Mouse (Mus musculus) kidney, postnatal 0 days (tissue): ENCODE measurements around the gene Fgf10. TPM values are rescaled to one million over a fixed set of nuclear protein-coding genes. Genes with fewer than 3 reads are reported as not detected.

Experiments used
- ATAC-seq: fragments of 200-750 bp; cut with Nextera tagmentation; replicated peaks from 2 replicates; pipeline ENCODE4 v1.8.0; 2017; ENCODE audit warnings: low read depth, moderate number of reproducible peaks, moderate TSS enrichment, moderate library complexity; ENCODE audit not compliant: low FRiP score
- DNase-seq: peaks from one replicate; pipeline ENCODE4 v3.0.0-alpha.2; 2016; ENCODE audit warnings: low spot score
- H3K27ac ChIP-seq: fragments of 300-500 bp; sonication (generic); 2 replicates; pipeline ENCODE4 v1.5.1; 2014; ENCODE audit warnings: mild to moderate bottlenecking
- H3K27me3 ChIP-seq: fragments of 300-500 bp; sonication (generic); 2 replicates; pipeline ENCODE4 v1.6.1; 2014; ENCODE audit warnings: low read length, mixed read lengths; ENCODE audit not compliant: insufficient read depth
- H3K36me3 ChIP-seq: fragments of 300-500 bp; sonication (generic); 2 replicates; pipeline ENCODE4 v1.6.1; 2014; ENCODE audit warnings: low read length, mixed read lengths; ENCODE audit not compliant: insufficient read depth
- H3K4me1 ChIP-seq: fragments of 300-500 bp; sonication (generic); replicated peaks from 2 replicates; pipeline ENCODE4 v1.6.1; 2014; ENCODE audit warnings: antibody characterized with exemption, low read length, mixed read lengths; ENCODE audit not compliant: insufficient read depth
- H3K4me2 ChIP-seq: fragments of 300-500 bp; sonication (generic); 2 replicates; pipeline ENCODE4 v1.6.1; 2014; ENCODE audit warnings: mild to moderate bottlenecking, low read length, moderate library complexity, mixed read lengths
- H3K4me3 ChIP-seq: fragments of 300-500 bp; sonication (generic); replicated peaks from 2 replicates; pipeline ENCODE4 v1.5.1; 2014; ENCODE audit warnings: low read depth, low read length
- H3K9ac ChIP-seq: fragments of 300-500 bp; sonication (generic); 2 replicates; pipeline ENCODE4 v1.6.1; 2014; ENCODE audit warnings: low read depth, low read length
- H3K9me3 ChIP-seq: fragments of 300-500 bp; sonication (generic); replicated peaks from 2 replicates; pipeline ENCODE4 v1.6.1; 2016; ENCODE audit warnings: low read length, inconsistent platforms, mixed read lengths
- CTCF ChIP-seq: IDR thresholded peaks from 2 replicates; pipeline ENCODE4 v1.5.1; 2016; ENCODE audit warnings: antibody characterized with exemption, low read depth, mild to moderate bottlenecking, moderate library complexity
- WGBS: fragments of 180-500 bp; shearing (Covaris S2); extraction: QIAGEN DNeasy Blood & Tissue Kit; methylation state at CpG from one replicate; pipeline ENCODE4 v1.1.7; 2014; 5-methylcytosine and 5-hydroxymethylcytosine counted together
- polyA plus RNA-seq: library from polyadenylated mRNA; unstranded; fragments of >200 nt; fragmentation: Nextera tagmentation; extraction: Ambion mirVana; gene quantifications from 2 replicates; pipeline ENCODE4 v1.2.1, GENCODE M21; 2015

Gene Fgf10
- polyA plus RNA-seq, 1 experiment from 2014 or later: 2.9 TPM

DNA sequence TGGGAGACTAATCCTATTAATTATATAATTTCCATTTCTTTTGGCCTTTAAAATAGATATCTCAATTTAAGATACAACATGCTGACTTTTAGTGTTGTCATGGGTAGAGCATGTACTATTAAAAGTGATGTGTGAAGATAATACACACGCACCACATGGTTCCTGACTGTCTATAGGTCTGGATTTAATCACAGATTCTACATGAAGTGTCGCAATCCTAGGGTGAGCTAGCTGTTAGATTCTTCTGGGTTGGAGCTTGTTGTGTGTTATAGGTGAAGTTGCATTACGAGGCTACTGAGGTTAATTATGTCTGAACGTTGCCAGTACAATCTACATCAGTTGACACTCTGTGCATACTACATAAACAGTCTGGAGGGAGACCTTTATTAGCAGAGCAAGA, 73.2 kb downstream of the Fgf10 start:
- Histone ChIP-seq H3K27me3 (no peaks in the 10 kb centered on the region), H3K9me3 (no peaks in the 10 kb centered on the region), H3K4me1 (no peaks in the 10 kb centered on the region), H3K9ac (no peak overlapping the region), H3K4me2 (no peak overlapping the region), H3K27ac (no peak overlapping the region), H3K36me3 (no peaks in the 10 kb centered on the region), H3K4me3 (no peak overlapping the region)
- no peak for TF ChIP-seq CTCF
- WGBS: 82% methylated on average over 4 of the region's 4 CpGs
- ATAC-seq: no peak
- no peak for DNase-seq

GRCm38 (mm10) chr13:118744806-118745205, 75.2 kb downstream of the Fgf10 start:
- no peak overlapping the region for H3K9ac ChIP-seq
- no peaks in the 10 kb centered on the region for H3K27me3 ChIP-seq
- H3K4me1 ChIP-seq: no peaks in the 10 kb centered on the region
- H3K4me3 ChIP-seq: no peak overlapping the region
- DNase-seq (no peak), ATAC-seq (no peak)
- no peak overlapping the region for H3K27ac ChIP-seq
- H3K9me3 ChIP-seq: no peaks in the 10 kb centered on the region
- H3K4me2 ChIP-seq: no peak overlapping the region
- WGBS: 83% methylated on average over 7 of the region's 7 CpGs
- no peaks in the 10 kb centered on the region for H3K36me3 ChIP-seq
- no peak for TF ChIP-seq CTCF

GRCm38 (mm10) chr13:118746427-118746826, 76.8 kb downstream of the Fgf10 start:
- Histone ChIP-seq H3K36me3 (no peaks in the 10 kb centered on the region), H3K4me2 (no peak overlapping the region), H3K9ac (no peak overlapping the region), H3K27me3 (no peaks in the 10 kb centered on the region), H3K27ac (no peak overlapping the region), H3K4me3 (no peak overlapping the region), H3K4me1 (no peaks in the 10 kb centered on the region), H3K9me3 (no peaks in the 10 kb centered on the region)
- 50% methylated on average over 4 of the region's 4 CpGs for WGBS
- ATAC-seq: no peak; the same call in 1 of the 2 replicates
- no peak for TF ChIP-seq CTCF
- DNase-seq: peak; percentile 63

DNA sequence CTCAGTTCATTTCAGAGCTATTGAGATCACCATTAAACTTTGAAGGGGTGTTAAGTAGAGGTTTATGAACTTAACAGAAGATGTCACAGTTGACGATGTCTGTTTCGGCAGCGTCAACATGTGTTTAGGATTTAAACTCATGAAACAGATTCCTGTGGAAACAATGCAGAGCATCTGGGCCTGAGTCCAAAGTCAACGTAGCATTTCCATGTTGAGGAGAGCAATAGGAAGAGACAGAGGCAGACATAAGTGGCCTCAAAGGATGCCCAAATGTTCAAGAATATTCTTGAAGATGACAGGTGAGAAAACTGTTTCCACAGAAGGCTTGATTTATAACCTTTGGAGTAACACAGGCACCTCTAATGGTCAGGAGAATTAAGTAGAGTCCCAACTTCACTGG, 84.4 kb downstream of the Fgf10 start:
- Histone ChIP-seq H3K4me1 (no peaks in the 10 kb centered on the region), H3K36me3 (no peaks in the 10 kb centered on the region), H3K9ac (no peak overlapping the region), H3K4me3 (no peak overlapping the region), H3K9me3 (no peaks in the 10 kb centered on the region), H3K4me2 (no peak overlapping the region), H3K27me3 (no peaks in the 10 kb centered on the region), H3K27ac (no peak overlapping the region)
- ATAC-seq (no peak), DNase-seq (no peak)
- no peak for TF ChIP-seq CTCF
- 49% methylated on average over 4 of the region's 4 CpGs for WGBS

DNA sequence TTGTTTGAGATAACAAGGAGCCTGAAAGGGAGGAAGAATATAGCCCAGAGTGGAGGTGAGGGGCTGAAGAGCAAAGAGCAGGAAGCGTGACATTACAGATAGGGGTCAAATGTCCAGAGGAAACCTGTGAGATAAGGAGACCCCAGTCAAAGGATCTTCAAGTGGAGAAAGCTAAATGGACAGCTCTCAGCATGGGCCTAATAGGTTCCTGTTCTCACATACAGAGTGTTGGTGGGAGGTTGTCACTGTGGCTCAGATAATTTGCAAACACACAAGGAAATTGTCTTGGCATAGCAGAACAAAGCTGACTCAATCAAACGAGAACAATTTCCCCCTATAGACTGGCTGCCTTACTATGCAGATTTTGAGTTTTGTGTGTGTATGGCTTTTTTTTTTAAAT, 89.4 kb downstream of the Fgf10 start:
- ATAC-seq: no peak
- no peak for DNase-seq

DNA sequence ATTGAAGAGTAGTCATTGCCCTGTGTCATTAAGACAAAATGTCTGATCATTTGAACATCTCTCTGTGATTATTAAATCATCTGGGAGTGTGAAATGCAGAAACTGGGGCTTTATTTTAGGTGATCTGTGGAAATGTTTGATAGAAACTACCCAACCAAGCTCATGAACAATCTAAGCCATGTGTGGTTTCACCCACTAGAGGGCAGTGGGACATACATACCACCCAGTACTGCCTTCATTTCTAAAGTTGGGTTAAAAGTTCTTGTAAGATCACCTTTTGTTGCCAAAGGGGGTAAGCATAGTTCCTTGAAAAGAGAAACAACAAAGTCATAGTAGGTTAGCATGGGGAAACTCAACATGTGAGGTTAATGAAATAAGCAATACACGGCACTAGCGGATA, 93.4 kb downstream of the Fgf10 start:
- H3K4me3 ChIP-seq: no peak overlapping the region
- 94% methylated on average over 2 of the region's 2 CpGs for WGBS
- no peaks in the 10 kb centered on the region for H3K36me3 ChIP-seq
- DNase-seq (no peak), ATAC-seq (no peak)
- no peak overlapping the region for H3K4me2 ChIP-seq
- H3K4me1 ChIP-seq: no peaks in the 10 kb centered on the region
- H3K27me3 ChIP-seq: no peaks in the 10 kb centered on the region
- H3K9me3 ChIP-seq: no peaks in the 10 kb centered on the region
- peak; percentile 16; the same call in 1 of the 2 replicates for TF ChIP-seq CTCF
- no peak overlapping the region for H3K27ac ChIP-seq
- no peak overlapping the region for H3K9ac ChIP-seq

More for the DNA sequence above, 89.4 kb downstream of the Fgf10 start:
- H3K4me1 ChIP-seq: no peaks in the 10 kb centered on the region
- WGBS: 25% methylated on average over 2 of the region's 2 CpGs
- H3K36me3 ChIP-seq: no peaks in the 10 kb centered on the region
- no peaks in the 10 kb centered on the region for H3K27me3 ChIP-seq
- no peak overlapping the region for H3K9ac ChIP-seq
- no peak overlapping the region for H3K27ac ChIP-seq
- no peaks in the 10 kb centered on the region for H3K9me3 ChIP-seq
- TF ChIP-seq CTCF: no peak
- H3K4me3 ChIP-seq: no peak overlapping the region
- H3K4me2 ChIP-seq: no peak overlapping the region

GRCm38 (mm10) chr13:118772188-118772587, 102.6 kb downstream of the Fgf10 start:
- ATAC-seq: peak; percentile 71
- H3K9ac ChIP-seq: no peak overlapping the region
- no peaks in the 10 kb centered on the region for H3K36me3 ChIP-seq
- H3K4me3 ChIP-seq: no peak overlapping the region
- no peaks in the 10 kb centered on the region for H3K4me1 ChIP-seq
- H3K4me2 ChIP-seq: no peak overlapping the region
- no peaks in the 10 kb centered on the region for H3K27me3 ChIP-seq
- H3K9me3 ChIP-seq: no peaks in the 10 kb centered on the region
- no peak overlapping the region for H3K27ac ChIP-seq
- no peak for TF ChIP-seq CTCF
- DNase-seq: no peak
